Mouse (Mus musculus) heart, embryonic 12.5 days (tissue): Measurements from ENCODE around the gene Pex10. TPM values are rescaled to one million over a fixed set of nuclear protein-coding genes. Genes with fewer than 3 reads are reported as not detected.

Experiments used
- ATAC-seq: fragments of 200-750 bp; cut with Nextera tagmentation; 2 replicates; pipeline ENCODE4 v1.8.0; 2017; ENCODE audit warnings: moderate TSS enrichment, moderate library complexity; ENCODE audit not compliant: insufficient number of reproducible peaks, low FRiP score
- H3K27ac ChIP-seq: fragments of 300-500 bp; sonication (generic); 2 replicates; pipeline ENCODE4 v1.5.1; 2016; ENCODE audit warnings: mild to moderate bottlenecking, moderate library complexity; ENCODE audit not compliant: poor library complexity, severe bottlenecking
- H3K27me3 ChIP-seq: fragments of 300-500 bp; sonication (generic); replicated peaks from 2 replicates; pipeline ENCODE4 v1.6.1; 2016; ENCODE audit warnings: mild to moderate bottlenecking, moderate library complexity
- H3K36me3 ChIP-seq: fragments of 300-500 bp; sonication (generic); 2 replicates; pipeline ENCODE4 v1.6.1; 2016; ENCODE audit warnings: mild to moderate bottlenecking, moderate library complexity
- H3K4me1 ChIP-seq: fragments of 300-500 bp; sonication (generic); replicated peaks from 2 replicates; pipeline ENCODE4 v1.6.1; 2016; ENCODE audit warnings: mild to moderate bottlenecking
- H3K4me2 ChIP-seq: fragments of 300-500 bp; sonication (generic); 2 replicates; pipeline ENCODE4 v1.6.1; 2016; ENCODE audit warnings: mild to moderate bottlenecking, moderate library complexity
- H3K4me3 ChIP-seq: fragments of 300-500 bp; sonication (generic); 2 replicates; pipeline ENCODE4 v1.5.1; 2016; ENCODE audit warnings: mild to moderate bottlenecking
- H3K9ac ChIP-seq: fragments of 300-500 bp; sonication (generic); 2 replicates; pipeline ENCODE4 v1.6.1; 2016; ENCODE audit warnings: mild to moderate bottlenecking, moderate library complexity
- H3K9me3 ChIP-seq: fragments of 300-500 bp; sonication (generic); replicated peaks from 2 replicates; pipeline ENCODE4 v1.6.1; 2016; ENCODE audit warnings: mild to moderate bottlenecking, moderate library complexity
- WGBS: fragments of 180-500 bp; shearing (Covaris S2); methylation state at CpG from one replicate; pipeline ENCODE4 v1.1.7; 2016; 5-methylcytosine and 5-hydroxymethylcytosine counted together
- polyA plus RNA-seq: library from polyadenylated mRNA; unstranded; fragments of >200 nt; fragmentation: Nextera tagmentation; extraction: Ambion mirVana; gene quantifications from 2 replicates; pipeline ENCODE4 v1.2.1, GENCODE M21; 2016

Gene Pex10
- polyA plus RNA-seq: 15.3 and 15.9 TPM in 2 replicates

DNA sequence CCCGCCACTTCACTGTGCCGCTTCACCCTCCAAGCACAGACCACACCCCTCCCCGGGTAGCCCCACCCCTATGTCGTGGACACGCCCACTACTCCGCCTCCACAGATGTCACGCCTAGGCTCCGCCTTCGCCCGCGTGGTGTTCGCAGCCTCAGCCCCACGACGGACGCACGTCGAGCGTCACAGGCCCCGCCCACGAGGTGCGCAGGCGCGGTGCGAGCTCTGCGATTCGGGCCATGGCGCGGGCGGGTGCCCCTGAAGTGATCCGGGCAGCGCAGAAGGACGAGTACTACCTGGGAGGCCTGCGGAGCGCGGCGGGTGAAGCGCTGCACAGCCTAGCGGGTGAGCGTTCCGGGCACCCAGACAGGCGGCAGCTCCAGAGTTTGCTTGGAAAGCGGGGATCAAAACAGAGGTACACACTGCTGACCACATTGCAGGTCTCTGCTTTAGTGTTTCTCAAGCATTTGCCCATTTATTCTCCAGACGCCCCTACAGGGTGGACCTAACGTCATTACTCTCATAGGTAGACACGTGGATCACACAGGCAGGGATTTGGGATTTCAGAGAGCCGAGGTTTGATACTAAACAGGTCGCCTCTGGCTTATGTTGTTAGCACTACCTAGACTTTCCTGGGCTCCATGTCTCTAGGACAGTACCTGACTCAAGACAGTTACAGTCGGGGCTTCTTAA lies at the start of gene Pex10:
Gene Pex10 (plus strand): TSS at position 183 of the 689 bp plus-strand sequence.
- H3K27ac ChIP-seq: peak within 1 kb of the TSS; percentile 77
- H3K36me3 ChIP-seq: peaks cover 38% of the 10 kb centered on the region
- H3K4me2 ChIP-seq: peak within 1 kb of the TSS; percentile 78
- 1% methylated on average over 48 of the region's 48 CpGs for WGBS
- peak within 1 kb of the TSS; percentile 84 for H3K9ac ChIP-seq
- peaks cover 16% of the 10 kb centered on the region for H3K4me1 ChIP-seq
- ATAC-seq: peak; percentile 93
- H3K4me3 ChIP-seq: peak within 1 kb of the TSS; percentile 68
- H3K27me3 ChIP-seq: no peaks in the 10 kb centered on the region
- no peaks in the 10 kb centered on the region for H3K9me3 ChIP-seq

DNA sequence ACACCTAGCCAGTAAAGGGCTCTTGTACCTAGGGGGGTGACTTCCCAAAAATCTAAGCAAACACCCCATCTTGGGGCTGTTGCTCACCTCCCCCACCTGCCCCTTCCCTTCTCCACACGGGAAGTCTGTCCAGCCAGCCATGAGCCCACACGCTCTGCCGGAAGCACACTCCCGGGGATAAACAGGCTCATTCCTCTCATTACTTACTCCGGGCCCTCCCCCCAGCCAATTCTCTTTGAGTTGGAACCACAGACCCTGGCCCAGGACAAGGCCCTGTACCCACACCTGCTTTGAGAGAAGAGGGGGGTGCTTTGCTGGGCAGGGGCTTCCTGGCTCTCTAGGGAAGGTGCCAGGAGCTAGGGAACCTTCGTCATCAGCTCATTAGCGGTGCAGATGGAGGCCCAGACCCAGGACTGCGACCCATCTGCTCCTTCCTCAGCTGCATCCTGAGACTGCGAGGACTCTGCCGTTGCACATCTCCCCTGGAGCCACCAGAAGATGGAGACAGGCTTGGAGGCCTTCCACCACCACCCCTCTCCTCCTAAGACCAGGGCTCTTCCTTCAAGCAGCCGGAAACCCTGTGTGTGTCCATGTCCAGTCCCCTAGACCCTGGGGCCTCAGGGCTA lies 49.5 kb upstream of the Pex10 start:
- Histone ChIP-seq H3K4me2 (no peak overlapping the region), H3K27me3 (peaks cover 63% of the 10 kb centered on the region), H3K4me3 (no peak overlapping the region), H3K4me1 (peaks cover 10% of the 10 kb centered on the region), H3K9ac (no peak overlapping the region), H3K36me3 (no peaks in the 10 kb centered on the region), H3K27ac (no peak overlapping the region), H3K9me3 (no peaks in the 10 kb centered on the region)
- WGBS: 63% methylated on average over 11 of the region's 11 CpGs
- no peak for ATAC-seq

DNA sequence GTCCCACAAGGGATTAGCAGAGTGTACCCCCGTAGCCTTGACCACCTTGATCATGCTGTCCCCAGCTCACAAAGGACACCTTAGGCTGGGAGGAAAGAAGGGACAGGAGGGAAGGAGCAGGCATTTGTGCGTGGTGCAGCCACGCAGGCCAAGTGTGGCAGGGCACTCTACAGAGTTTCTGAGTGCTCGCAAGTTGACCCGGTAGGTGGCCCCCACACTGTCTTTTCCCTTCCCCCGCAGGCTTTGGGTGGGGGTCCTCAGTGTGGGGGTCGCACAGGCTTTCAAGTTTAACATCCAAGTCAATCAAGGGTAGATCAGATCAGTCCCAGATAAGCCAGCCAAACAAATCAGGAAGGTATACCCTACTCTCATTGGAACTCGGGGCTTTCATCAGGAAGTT lies 48.8 kb upstream of the Pex10 start:
- peaks cover 10% of the 10 kb centered on the region for H3K4me1 ChIP-seq
- H3K27me3 ChIP-seq: peaks cover 63% of the 10 kb centered on the region
- H3K27ac ChIP-seq: no peak overlapping the region
- no peaks in the 10 kb centered on the region for H3K9me3 ChIP-seq
- 61% methylated on average over 8 of the region's 8 CpGs for WGBS
- H3K4me3 ChIP-seq: no peak overlapping the region
- no peak for ATAC-seq
- H3K36me3 ChIP-seq: no peaks in the 10 kb centered on the region
- H3K4me2 ChIP-seq: no peak overlapping the region
- no peak overlapping the region for H3K9ac ChIP-seq

DNA sequence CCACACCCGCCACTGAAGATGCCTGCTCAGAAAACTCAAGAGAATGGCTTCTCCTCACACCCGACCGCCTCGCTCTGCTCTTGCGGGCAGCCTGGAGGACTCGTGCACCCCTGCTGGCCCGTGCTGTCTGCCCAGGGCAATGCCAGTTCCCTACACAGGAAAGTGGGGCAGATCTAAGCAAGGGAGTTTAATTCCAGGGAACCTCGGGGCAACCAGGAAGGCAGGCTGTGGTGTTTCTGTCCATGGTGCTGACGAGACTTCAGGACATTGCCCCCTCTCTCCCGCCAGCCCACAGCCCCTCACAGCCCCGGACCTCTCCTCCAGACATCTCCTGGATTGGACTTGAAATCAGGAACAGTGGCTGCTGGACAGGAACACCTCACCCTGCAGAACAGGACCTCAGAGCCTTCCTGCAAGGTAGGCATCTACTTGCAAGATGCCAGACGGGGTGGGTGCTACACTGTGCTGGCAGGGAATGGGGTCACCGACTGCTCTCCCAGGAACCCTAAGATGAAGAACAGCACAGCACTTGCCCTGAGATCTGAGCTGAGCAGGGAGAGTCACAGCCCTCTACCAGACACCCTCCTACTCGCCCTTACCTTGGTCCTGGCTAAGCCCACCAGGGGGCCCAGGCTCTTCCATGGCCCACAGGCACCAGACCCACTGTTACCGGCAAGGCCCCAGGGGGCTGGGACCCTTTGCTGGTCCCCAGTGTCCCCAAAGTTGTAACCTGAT lies 48.0 kb upstream of the Pex10 start:
- no peak overlapping the region for H3K4me3 ChIP-seq
- WGBS: 3% methylated on average over 15 of the region's 15 CpGs
- no peaks in the 10 kb centered on the region for H3K9me3 ChIP-seq
- no peak; the same call in 1 of the 2 replicates for ATAC-seq
- 0 out of 2 replicates have a peak overlapping the region, but pooled peaks have one; percentile 13 for H3K4me2 ChIP-seq
- H3K9ac ChIP-seq: no peak overlapping the region
- no peak overlapping the region for H3K27ac ChIP-seq
- H3K4me1 ChIP-seq: peaks cover 10% of the 10 kb centered on the region
- H3K27me3 ChIP-seq: peaks cover 57% of the 10 kb centered on the region
- H3K36me3 ChIP-seq: no peaks in the 10 kb centered on the region

DNA sequence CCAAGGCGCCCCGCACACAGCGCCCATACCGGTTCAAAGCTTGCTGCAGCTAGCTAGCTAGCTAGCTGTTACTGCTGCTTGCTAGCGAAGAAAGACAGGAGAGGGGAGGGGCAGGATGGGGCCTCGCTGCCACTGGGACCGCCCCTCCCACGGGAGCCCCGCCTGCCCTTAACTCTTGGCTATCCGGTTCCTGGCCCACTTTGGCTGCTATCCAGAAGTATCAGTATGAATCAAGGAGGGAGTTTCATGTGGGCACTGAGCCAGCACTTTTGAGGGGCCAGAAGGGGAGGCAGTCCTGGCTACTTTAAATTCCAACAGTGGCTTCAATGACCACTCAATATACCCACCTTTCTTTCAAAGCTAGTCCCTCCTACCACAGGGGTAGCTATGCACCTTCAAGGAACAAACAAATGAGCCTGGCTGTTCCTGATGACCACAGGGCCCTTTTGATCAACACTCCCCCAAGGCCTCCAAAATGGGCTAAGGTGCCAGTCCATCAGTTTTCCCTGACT lies 47.4 kb upstream of the Pex10 start:
- Histone ChIP-seq H3K27ac (no peak overlapping the region), H3K4me1 (peaks cover 10% of the 10 kb centered on the region), H3K27me3 (peaks cover 51% of the 10 kb centered on the region), H3K4me2 (0 out of 2 replicates have a peak overlapping the region, but pooled peaks have one; percentile 13), H3K4me3 (no peak overlapping the region), H3K9me3 (no peaks in the 10 kb centered on the region), H3K36me3 (no peaks in the 10 kb centered on the region), H3K9ac (no peak overlapping the region)
- 1% methylated on average over 10 of the region's 10 CpGs for WGBS
- ATAC-seq: no peak

DNA sequence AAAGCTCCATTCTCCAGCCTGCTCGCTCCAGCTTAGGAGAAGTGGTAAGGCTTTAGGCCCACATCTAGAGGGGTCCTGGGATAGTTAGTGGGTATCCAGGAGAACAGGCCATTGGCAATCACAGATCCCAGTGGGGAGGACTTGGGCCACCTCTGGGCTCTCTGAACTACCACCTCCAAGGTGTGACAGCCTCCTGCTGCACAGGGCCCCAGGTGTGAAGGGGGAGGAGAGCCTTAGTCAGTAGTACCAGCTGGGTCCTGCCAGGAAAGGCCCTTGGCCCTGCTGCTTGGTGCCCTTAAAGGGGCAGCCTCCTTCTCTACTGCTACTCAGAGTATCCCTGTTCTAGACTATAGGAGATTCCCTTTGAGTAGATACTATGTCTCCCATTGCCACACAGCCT lies 46.7 kb upstream of the Pex10 start:
- Histone ChIP-seq H3K27me3 (peaks cover 44% of the 10 kb centered on the region), H3K4me2 (no peak overlapping the region), H3K27ac (no peak overlapping the region), H3K4me3 (no peak overlapping the region), H3K4me1 (peaks cover 10% of the 10 kb centered on the region), H3K36me3 (no peaks in the 10 kb centered on the region), H3K9me3 (no peaks in the 10 kb centered on the region), H3K9ac (no peak overlapping the region)
- no peak for ATAC-seq
- 22% methylated on average over 1 of the region's 1 CpGs for WGBS

DNA sequence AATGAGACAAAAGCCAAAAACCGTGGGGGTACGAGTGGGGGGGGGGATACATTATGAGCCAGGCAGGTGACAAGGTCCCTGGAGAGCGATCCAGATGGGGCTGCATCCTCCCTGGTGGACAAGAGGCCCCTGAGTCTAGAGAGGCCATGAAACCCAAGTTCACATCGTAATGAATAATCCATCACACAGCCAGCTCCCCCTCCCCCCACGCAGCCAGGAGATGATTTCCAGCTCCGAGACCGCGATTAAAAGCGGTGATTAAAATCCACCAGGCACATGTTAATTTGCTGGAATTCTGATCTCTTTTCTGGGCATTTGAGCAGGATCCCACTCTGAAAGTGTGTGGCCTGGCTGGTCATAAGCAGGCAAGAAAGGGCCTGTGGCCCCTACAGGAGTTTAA lies 46.0 kb upstream of the Pex10 start:
- Histone ChIP-seq H3K27me3 (peaks cover 37% of the 10 kb centered on the region), H3K4me3 (no peak overlapping the region), H3K9ac (no peak overlapping the region), H3K4me2 (no peak overlapping the region), H3K9me3 (no peaks in the 10 kb centered on the region), H3K36me3 (no peaks in the 10 kb centered on the region), H3K27ac (no peak overlapping the region), H3K4me1 (peaks cover 10% of the 10 kb centered on the region)
- no peak for ATAC-seq
- WGBS: 65% methylated on average over 9 of the region's 9 CpGs

DNA sequence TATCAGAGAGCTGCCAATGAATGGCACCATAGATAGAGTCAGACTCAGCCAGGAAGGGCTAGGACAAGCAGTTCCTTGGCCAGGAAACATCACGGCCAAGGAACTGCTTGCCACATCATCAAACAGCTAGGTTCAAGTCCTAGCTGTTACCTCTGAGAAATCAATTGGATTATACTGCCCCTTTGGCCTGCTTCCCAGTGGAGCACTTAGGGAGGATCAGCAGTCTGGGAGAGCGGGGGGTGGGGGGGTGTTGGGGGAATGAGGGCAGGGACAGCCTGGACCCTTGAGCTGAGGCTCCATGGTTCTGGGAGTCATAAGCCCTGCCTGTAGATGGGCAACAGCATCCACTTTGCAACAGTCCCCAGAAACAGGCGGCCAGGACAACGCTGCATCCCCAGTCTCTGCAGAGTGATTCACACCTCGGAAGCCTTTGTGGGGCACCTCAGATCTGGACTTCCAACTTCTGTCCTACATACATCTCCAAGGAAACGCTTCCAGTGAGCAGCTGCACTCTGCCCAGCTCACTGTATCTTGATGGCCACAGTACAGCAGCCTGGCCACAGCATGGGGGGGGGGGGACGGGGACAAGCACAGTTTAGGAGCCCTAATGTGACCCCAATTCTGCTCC lies 44.5 kb upstream of the Pex10 start:
- Histone ChIP-seq H3K4me1 (peaks cover 10% of the 10 kb centered on the region), H3K36me3 (no peaks in the 10 kb centered on the region), H3K9ac (no peak overlapping the region), H3K9me3 (no peaks in the 10 kb centered on the region), H3K4me2 (no peak overlapping the region), H3K27me3 (peaks cover 36% of the 10 kb centered on the region), H3K27ac (no peak overlapping the region), H3K4me3 (no peak overlapping the region)
- 57% methylated on average over 7 of the region's 7 CpGs for WGBS
- ATAC-seq: no peak

DNA sequence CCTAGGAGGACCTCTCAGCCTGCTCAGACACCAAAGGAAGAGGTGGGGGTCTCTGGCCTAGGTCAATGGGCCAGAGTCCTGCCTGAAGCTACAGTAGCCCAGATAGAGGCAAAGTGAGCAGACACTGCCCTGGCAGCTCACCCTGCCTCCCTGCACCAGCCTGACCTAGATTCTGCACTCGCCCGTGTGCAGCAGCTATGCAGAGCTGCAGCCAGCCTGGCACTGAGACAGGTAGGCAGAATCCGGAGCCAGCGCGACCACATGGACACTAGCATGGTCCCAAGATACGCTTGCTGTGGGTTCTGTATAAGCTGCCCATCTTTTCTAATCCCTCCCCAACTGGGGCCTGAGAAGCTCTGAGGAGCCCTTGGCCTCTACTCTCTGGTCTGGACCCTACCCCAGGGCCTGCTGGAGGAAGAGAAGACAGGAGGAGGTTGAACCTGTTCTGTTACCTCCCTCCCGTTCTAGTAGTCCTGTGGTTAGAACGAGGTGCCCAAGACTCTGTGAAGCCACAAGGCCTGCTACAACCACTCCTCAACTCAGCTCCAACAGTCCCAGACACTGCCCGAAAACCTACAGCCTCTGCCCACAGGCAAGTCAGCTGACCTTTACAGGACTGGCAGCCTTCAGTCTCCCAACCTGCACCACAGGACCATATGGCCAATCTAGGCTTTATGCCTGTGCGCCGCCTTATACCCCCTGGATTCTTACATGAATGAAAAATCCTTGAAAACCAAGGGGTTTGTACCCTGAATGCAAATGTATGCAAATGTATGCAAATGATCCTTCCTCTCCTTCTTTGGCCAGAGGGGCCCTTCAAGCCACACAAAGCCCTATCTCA lies 42.4 kb upstream of the Pex10 start:
- Histone ChIP-seq H3K9me3 (no peaks in the 10 kb centered on the region), H3K4me1 (peaks cover 3% of the 10 kb centered on the region), H3K36me3 (no peaks in the 10 kb centered on the region), H3K4me2 (no peak overlapping the region), H3K9ac (no peak overlapping the region), H3K27me3 (peaks cover 27% of the 10 kb centered on the region; the same call in 1 of the 2 replicates), H3K4me3 (no peak overlapping the region), H3K27ac (no peak overlapping the region)
- no peak for ATAC-seq
- 75% methylated on average over 11 of the region's 11 CpGs for WGBS

DNA sequence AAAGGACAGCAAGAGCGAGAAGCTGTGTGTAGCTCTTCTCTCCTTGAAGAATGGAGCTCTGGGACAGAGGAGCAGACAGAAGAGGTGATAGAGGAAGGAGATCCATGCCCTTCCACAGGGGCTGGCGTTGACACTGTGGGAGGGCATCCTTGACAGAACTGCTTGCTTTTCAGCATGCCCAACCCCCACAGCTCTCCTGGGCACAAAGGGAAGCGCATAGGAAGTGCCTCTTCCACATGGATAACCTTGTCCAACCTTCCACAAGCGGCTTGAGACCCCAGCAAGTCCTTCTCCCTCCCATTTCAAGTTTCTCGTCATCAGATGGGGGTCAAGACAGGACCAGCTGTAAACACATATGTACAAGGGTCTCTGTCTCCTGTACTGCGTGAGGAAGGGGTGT lies 33.7 kb upstream of the Pex10 start:
- H3K27me3 ChIP-seq: peaks cover 83% of the 10 kb centered on the region
- H3K27ac ChIP-seq: no peak overlapping the region
- no peak overlapping the region for H3K4me2 ChIP-seq

More for the DNA sequence above, 33.7 kb upstream of the Pex10 start:
- Histone ChIP-seq H3K9me3 (no peaks in the 10 kb centered on the region), H3K4me1 (peaks cover 4% of the 10 kb centered on the region; the same call in 1 of the 2 replicates), H3K4me3 (no peak overlapping the region), H3K36me3 (no peaks in the 10 kb centered on the region), H3K9ac (no peak overlapping the region)
- 28% methylated on average over 6 of the region's 6 CpGs for WGBS
- ATAC-seq: no peak
